ENCODE assay signal across 11 mouse cellular contexts in the genomic region with DNA sequence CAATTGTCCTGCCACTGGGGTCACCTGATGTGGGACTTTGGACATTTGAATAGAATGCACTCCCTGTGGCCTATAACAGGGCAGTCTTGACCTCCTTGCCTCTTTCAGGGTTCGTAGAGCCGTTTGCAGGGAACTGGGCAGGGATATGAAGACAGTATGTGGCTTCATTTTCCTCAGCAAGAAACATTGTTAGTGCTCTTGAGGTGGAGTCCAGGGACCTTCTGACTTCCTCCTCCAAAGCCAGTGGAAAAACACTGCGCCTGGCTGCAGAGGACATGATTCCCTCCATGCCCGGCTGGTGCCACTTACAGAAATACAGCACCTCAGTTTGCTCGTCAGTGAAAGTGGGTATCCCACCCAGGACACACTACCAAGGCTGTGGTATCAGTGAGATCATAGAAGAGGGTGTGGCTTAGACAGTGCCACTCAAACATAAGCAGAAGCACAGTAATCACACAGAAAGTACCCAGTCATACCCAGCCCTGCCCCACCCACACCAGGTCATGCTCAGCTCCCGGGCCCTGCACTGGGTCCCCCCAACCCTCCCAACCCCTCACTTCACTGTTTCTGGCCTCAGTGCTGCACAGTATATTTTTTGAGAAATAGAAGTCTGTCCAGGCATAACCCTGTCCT. TPM values are rescaled to one million over a fixed set of nuclear protein-coding genes. Genes with fewer than 3 reads are reported as not detected.
A peak's percentile ranks its signal among the peaks of the same experiment; 100 is the strongest.
DNase-seq lines count a peak whose midpoint lies in the region; ATAC-seq and TF ChIP-seq lines count a peak whose summit lies in the region.
"Had no signal": no experiment of that assay in that cellular context is flagged by ENCODE, and none has a peak within 500 bp of the region (broad histone marks: within the 10 kb centered on the region; RNA-seq: fewer than 3 reads in every experiment).

No protein-coding gene starts in this region.

- no peak for TF ChIP-seq RAD21 in MEL (IDR thresholded peaks at IDR 0.05; ENCODE audit: low read depth, low read length)

- H3K27ac ChIP-seq in heart, embryonic 12.5 days (ENCODE audit: poor library complexity, severe bottlenecking) = peak overlapping the region; percentile 64
- H3K27ac ChIP-seq in MEL (ENCODE audit: control insufficient read depth, low read depth, low read length) = peak overlapping the region; percentile 46
- H3K27ac ChIP-seq in intestine, embryonic 14.5 days (ENCODE audit: low read depth) = peak overlapping the region; percentile 54; the same call in 1 of the 2 replicates
- peak overlapping the region; percentile 82 for H3K27ac ChIP-seq in macrophage

- H3K36me3 ChIP-seq in heart, embryonic 12.5 days = no peaks in the 10 kb centered on the region
- H3K36me3 ChIP-seq in MEL (ENCODE audit: control insufficient read depth in 1 of 2, insufficient read depth in 2 of 2, low read length in 2 of 2) = peaks cover 0 to 4% of the 10 kb centered on the region in 2 experiments; a peak in 2 of 4 replicates
- no peaks in the 10 kb centered on the region for H3K36me3 ChIP-seq in intestine, embryonic 14.5 days (ENCODE audit: control insufficient read depth, insufficient read depth, low read length)
- H3K36me3 ChIP-seq in macrophage (ENCODE audit: inconsistent target) = no peaks in the 10 kb centered on the region

- TF ChIP-seq EP300 in MEL (IDR thresholded peaks at IDR 0.05; ENCODE audit: low read depth in 1 of 2, low read length in 2 of 2) = no peak

- peaks cover 44% of the 10 kb centered on the region for H3K4me1 ChIP-seq in heart, embryonic 12.5 days (replicated peaks)
- H3K4me1 ChIP-seq in MEL (ENCODE audit: control insufficient read depth in 1 of 2, insufficient read depth in 2 of 2, low read length in 2 of 2) = peaks cover 5 to 19% of the 10 kb centered on the region in 2 experiments
- peaks cover 20% of the 10 kb centered on the region for H3K4me1 ChIP-seq in intestine, embryonic 14.5 days (replicated peaks; ENCODE audit: control insufficient read depth, insufficient read depth, low read length)

- 68% methylated on average over 6 of the region's 6 CpGs for WGBS in heart, embryonic 12.5 days
- 75% methylated on average over 6 of the region's 6 CpGs for WGBS in intestine, embryonic 14.5 days
- WGBS in macrophage (ENCODE audit: missing documents) = 52% methylated on average over 6 of the region's 6 CpGs

- H3K79me2 ChIP-seq in MEL (ENCODE audit: control insufficient read depth, insufficient read depth, low read length, poor library complexity) = no peaks in the 10 kb centered on the region; the same call in 1 of the 2 replicates
- H3K79me2 ChIP-seq in macrophage (ENCODE audit: inconsistent target) = peaks cover 29% of the 10 kb centered on the region

- H3K9ac ChIP-seq in heart, embryonic 12.5 days = peak overlapping the region; percentile 33; the same call in 1 of the 2 replicates
- peak overlapping the region; percentile 72 for H3K9ac ChIP-seq in MEL (ENCODE audit: control insufficient read depth, low read depth, low read length, poor library complexity, severe bottlenecking)
- no peak overlapping the region for H3K9ac ChIP-seq in intestine, embryonic 14.5 days (ENCODE audit: low read length)

- H3K4me3 ChIP-seq in heart, embryonic 12.5 days = no peak overlapping the region
- peak overlapping the region; percentile 49 to 62 for H3K4me3 ChIP-seq in MEL (ENCODE audit: control insufficient read depth in 1 of 2, insufficient read depth in 1 of 2, low read depth in 2 of 2, low read length in 2 of 2)
- no peak overlapping the region for H3K4me3 ChIP-seq in intestine, embryonic 14.5 days (ENCODE audit: low read depth, low read length)
- H3K4me3 ChIP-seq in macrophage (ENCODE audit: inconsistent target) = no peak overlapping the region
- H3K4me3 ChIP-seq: erythroblast, embryonic 14.5 days had no signal

- H3K4me2 ChIP-seq in heart, embryonic 12.5 days = peak overlapping the region; percentile 13
- peak overlapping the region; percentile 13; the same call in 1 of the 2 replicates for H3K4me2 ChIP-seq in intestine, embryonic 14.5 days (ENCODE audit: low read length)

- no peak for DNase-seq in heart, postnatal 14 days
- peak; percentile 62 for DNase-seq in MEL (ENCODE audit: low read depth, low spot score)
- DNase-seq in intestine, embryonic 14.5 days (ENCODE audit: low spot score) = no peak
- DNase-seq in spleen, postnatal 10 days (ENCODE audit: low spot score in 2 of 2) = no peak
- no peak for DNase-seq in left cerebral cortex, postnatal 14 days (ENCODE audit: low spot score in 2 of 2)
- DNase-seq in left cerebral cortex, postnatal 25 days (ENCODE audit: low spot score in 2 of 2) = no peak
- DNase-seq: cerebellum, adult 18-20 months; right cerebral cortex, postnatal 14 days had no signal

- TF ChIP-seq POLR2A in MEL (IDR thresholded peaks at IDR 0.05; ENCODE audit: control insufficient read depth in 1 of 2, insufficient read depth in 1 of 2, low read depth in 1 of 2, low read length in 2 of 2, poor library complexity in 1 of 2) = no peak; a peak in 1 of 4 replicates

- intact Hi-C loops in heart, postnatal 14 days (cut with DNase I) = no loop called here
- intact Hi-C loops in left cerebral cortex, postnatal 14 days (cut with DNase I) = no loop called here
- intact Hi-C loops in left cerebral cortex, postnatal 25 days (cut with DNase I) = no loop called here

- no peak for ATAC-seq in heart, embryonic 12.5 days (ENCODE audit: insufficient number of reproducible peaks, low FRiP score)
- no peak for ATAC-seq in intestine, embryonic 14.5 days (replicated peaks; ENCODE audit: low FRiP score, low TSS enrichment, low read depth)

- H3K9me3 ChIP-seq in heart, embryonic 12.5 days (replicated peaks) = no peaks in the 10 kb centered on the region
- no peaks in the 10 kb centered on the region for H3K9me3 ChIP-seq in MEL (replicated peaks; ENCODE audit: insufficient read depth, low read length)
- no peaks in the 10 kb centered on the region for H3K9me3 ChIP-seq in intestine, embryonic 14.5 days (ENCODE audit: control insufficient read depth, low read length)

- no peaks in the 10 kb centered on the region for H3K27me3 ChIP-seq in heart, embryonic 12.5 days (replicated peaks)
- H3K27me3 ChIP-seq in MEL (ENCODE audit: control insufficient read depth in 1 of 2, insufficient read depth in 2 of 2, low read length in 2 of 2) = peaks cover 0 to 2% of the 10 kb centered on the region in 2 experiments; a peak in 2 of 4 replicates
- no peaks in the 10 kb centered on the region for H3K27me3 ChIP-seq in intestine, embryonic 14.5 days (replicated peaks; ENCODE audit: control insufficient read depth, insufficient read depth, low read length)

- TF ChIP-seq CTCF in MEL (IDR thresholded peaks at IDR 0.05 in 2 of 3, conservative IDR thresholded peaks at IDR 0.05 in 1 of 3; ENCODE audit: control insufficient read depth in 1 of 3, insufficient read depth in 1 of 3, low read depth in 2 of 3, low read length in 3 of 3, poor library complexity in 1 of 3, severe bottlenecking in 1 of 3) = no peak

TF ChIP-seq in MEL, 35 proteins besides CTCF, POLR2A, EP300 and RAD21:
- TF ChIP-seq POLR2AphosphoS5 (IDR thresholded peaks at IDR 0.05; ENCODE audit: borderline replicate concordance, low read depth, low read length) (no peak), USF2 (IDR thresholded peaks at IDR 0.05; ENCODE audit: borderline replicate concordance in 1 of 2, insufficient read depth in 1 of 2, low read depth in 1 of 2, low read length in 2 of 2) (no peak), CHD1 (IDR thresholded peaks at IDR 0.05; ENCODE audit: low read depth, low read length) (no peak), NELFE (IDR thresholded peaks at IDR 0.05; ENCODE audit: low read depth, low read length) (no peak), POLR2AphosphoS2 (IDR thresholded peaks at IDR 0.05; ENCODE audit: low read length) (no peak)

RNA-seq across cellular contexts. Expression of a gene that starts 29.0 kb away (rescaled TPM):
- 266 and 270 TPM in 2 replicates for polyA plus RNA-seq in heart, embryonic 12.5 days (2016; fragmentation: Nextera tagmentation; extraction: Ambion mirVana)
- 10 to 100 TPM; 60.3 to 66.0 TPM for total RNA-seq in heart, postnatal 14 days (2021)
- 40.3 and 44.4 TPM in 2 replicates for total RNA-seq in MEL (2012; rRNA removed)
- polyA plus RNA-seq in MEL (2012; ENCODE audit: insufficient read depth in 1 of 2, insufficient read length in 2 of 2, low read depth in 1 of 2, low replicate concordance in 2 of 2, missing spikeins in 1 of 2) = 10 to 100 TPM in 1 of 2 experiments, not detected in 1; 73.0 TPM
- polyA plus RNA-seq in intestine, embryonic 14.5 days (2014; fragmentation: Nextera tagmentation; extraction: Ambion mirVana) = 225 and 242 TPM in 2 replicates
- total RNA-seq in macrophage (2018; cell fraction: chromatin; rRNA removed) = 10 to 100 TPM; 16.8 to 68.0 (median 25.6) TPM
- 100 to 1,000 TPM; 145 to 243 (median 187) TPM for total RNA-seq in macrophage (2018; cell fraction: cytosol; rRNA removed)
- 100 to 1,000 TPM in 7 of 26 experiments, 10 to 100 TPM in 19; 50.8 to 118 (median 81.4) TPM for total RNA-seq in macrophage (2018; cell fraction: nucleus; rRNA removed)
- polyA plus RNA-seq in macrophage (2018) = 110 to 227 TPM (median 177 TPM) in 3 replicates
- 100 to 1,000 TPM; 133 to 136 TPM for total RNA-seq in left cerebral cortex, postnatal 14 days (2021)
- 100 to 1,000 TPM; 179 to 206 TPM for total RNA-seq in left cerebral cortex, postnatal 25 days (2021)

Comparison
In these comparisons a context has a peak if more than half of its experiments do, and no peak if none do; other contexts are left out.
1. H3K4me3 ChIP-seq: peak in MEL (2 of 2); none in heart, embryonic 12.5 days (single experiment), intestine, embryonic 14.5 days (single experiment) and macrophage (single experiment).
2. Peak in every context shown above with its lines, with median percentiles within 50 percentile points of each other: H3K27ac ChIP-seq.